Mouse (Mus musculus) brown adipose tissue, adult 24 weeks (tissue): ENCODE data around the gene Tmx2. TPM values are rescaled to one million over a fixed set of nuclear protein-coding genes. Genes with fewer than 3 reads are reported as not detected.
"Not testable (repeated sequence)": the region's sequence is repeated elsewhere in the genome, so short reads cannot be mapped to it uniquely, and the experiment has no call there.

Experiments used
- H3K27ac ChIP-seq: fragments of 200-500 bp; replicated peaks from 2 replicates; pipeline ENCODE4 v1.5.1; 2012; ENCODE audit warnings: low read depth, mild to moderate bottlenecking, low read length
- H3K4me1 ChIP-seq: fragments of 200-500 bp; 2 replicates; pipeline ENCODE4 v1.6.1; 2012; ENCODE audit warnings: low read length, mixed read lengths; ENCODE audit not compliant: control insufficient read depth, insufficient read depth, insufficient read length
- H3K4me3 ChIP-seq: fragments of 200-500 bp; 2 replicates; pipeline ENCODE4 v1.5.1; 2012; ENCODE audit warnings: low read depth, mild to moderate bottlenecking, low read length, moderate library complexity; ENCODE audit not compliant: insufficient read depth
- polyA plus RNA-seq: library from polyadenylated mRNA; stranded (reverse); fragments of >200 nt; gene quantifications from 2 replicates; pipeline ENCODE4 v1.2.4, GENCODE M21; 2012; ENCODE audit not compliant: missing spikeins, insufficient read depth, insufficient read length

Tmx2 gene
- polyA plus RNA-seq: 99.9 and 101 TPM in 2 replicates

GRCm38 (mm10) chr2:84679016-84679415 lies at the start of gene Tmx2:
Gene Tmx2, minus strand, starts transcription at chr2:84679140.
- H3K4me1 ChIP-seq: no peaks in the 10 kb centered on the region
- no peak within 1 kb of the TSS for H3K27ac ChIP-seq
- H3K4me3 ChIP-seq: peak within 1 kb of the TSS; percentile 77

GRCm38 (mm10) chr2:84728191-84728590 lies 49.3 kb upstream of the Tmx2 start:
- not testable (repeated sequence) for H3K4me1 ChIP-seq, H3K27ac ChIP-seq, H3K4me3 ChIP-seq

GRCm38 (mm10) chr2:84727172-84727858 lies 48.4 kb upstream of the Tmx2 start, which contains the start of gene Clp1:
Gene Clp1, minus strand, starts transcription at chr2:84727350.
- peak within 1 kb of the TSS; percentile 94 for H3K27ac ChIP-seq
- peak within 1 kb of the TSS; percentile 86 for H3K4me3 ChIP-seq
- H3K4me1 ChIP-seq: peaks cover 6% of the 10 kb centered on the region

GRCm38 (mm10) chr2:84726716-84727115 lies 47.8 kb upstream of the Tmx2 start:
- H3K27ac ChIP-seq: peak overlapping the region; percentile 58
- peak overlapping the region; percentile 71 for H3K4me3 ChIP-seq
- H3K4me1 ChIP-seq: peaks cover 6% of the 10 kb centered on the region

GRCm38 (mm10) chr2:84725770-84726169 lies 46.8 kb upstream of the Tmx2 start:
- H3K4me3 ChIP-seq: peak overlapping the region; percentile 71
- no peak overlapping the region for H3K27ac ChIP-seq
- peaks cover 6% of the 10 kb centered on the region for H3K4me1 ChIP-seq

GRCm38 (mm10) chr2:84723856-84724255 lies 44.9 kb upstream of the Tmx2 start:
- Histone ChIP-seq H3K27ac (no peak overlapping the region), H3K4me3 (no peak overlapping the region)

GRCm38 (mm10) chr2:84721182-84721581 lies 42.2 kb upstream of the Tmx2 start:
- Histone ChIP-seq H3K4me1 (peaks cover 6% of the 10 kb centered on the region), H3K4me3 (no peak overlapping the region), H3K27ac (no peak overlapping the region)

More at GRCm38 (mm10) chr2:84723856-84724255, 44.9 kb upstream of the Tmx2 start:
- H3K4me1 ChIP-seq: peaks cover 6% of the 10 kb centered on the region

GRCm38 (mm10) chr2:84720718-84721117 lies 41.8 kb upstream of the Tmx2 start:
- Histone ChIP-seq H3K4me1 (peaks cover 5% of the 10 kb centered on the region), H3K27ac (no peak overlapping the region), H3K4me3 (no peak overlapping the region)

GRCm38 (mm10) chr2:84717357-84717756 lies 38.4 kb upstream of the Tmx2 start:
- Histone ChIP-seq H3K4me1 (peaks cover 3% of the 10 kb centered on the region; the same call in 1 of the 2 replicates), H3K4me3 (no peak overlapping the region), H3K27ac (no peak overlapping the region)

GRCm38 (mm10) chr2:84716423-84717355 lies 37.7 kb upstream of the Tmx2 start:
- Histone ChIP-seq H3K4me3 (peak overlapping the region; percentile 72), H3K27ac (peak overlapping the region; percentile 92), H3K4me1 (peaks cover 3% of the 10 kb centered on the region; the same call in 1 of the 2 replicates)

- H3K27ac ChIP-seq: peak overlapping the region; percentile 95
- H3K4me1 ChIP-seq: peaks cover 3% of the 10 kb centered on the region; the same call in 1 of the 2 replicates
- H3K4me3 ChIP-seq: peak overlapping the region; percentile 72
Observed at GRCm38 (mm10) chr2:84715562-84716361, 36.8 kb upstream of the Tmx2 start.

GRCm38 (mm10) chr2:84714811-84715561 lies 36.0 kb upstream of the Tmx2 start, which contains the start of gene Zdhhc5:
Gene Zdhhc5, minus strand, starts transcription at chr2:84715180.
- H3K4me3 ChIP-seq: peak within 1 kb of the TSS; percentile 84
- peaks cover 5% of the 10 kb centered on the region; the same call in 1 of the 2 replicates for H3K4me1 ChIP-seq
- peak within 1 kb of the TSS; percentile 95 for H3K27ac ChIP-seq

- Histone ChIP-seq H3K4me1 (peaks cover 5% of the 10 kb centered on the region; the same call in 1 of the 2 replicates), H3K4me3 (peak overlapping the region; percentile 84), H3K27ac (peak overlapping the region; percentile 84)
Observed at GRCm38 (mm10) chr2:84714422-84714810, 35.5 kb upstream of the Tmx2 start.

- H3K4me3 ChIP-seq: no peak overlapping the region
Observed at GRCm38 (mm10) chr2:84711898-84712297, 33.0 kb upstream of the Tmx2 start.

More at GRCm38 (mm10) chr2:84711898-84712297, 33.0 kb upstream of the Tmx2 start:
- H3K4me1 ChIP-seq: peaks cover 5% of the 10 kb centered on the region; the same call in 1 of the 2 replicates
- H3K27ac ChIP-seq: no peak overlapping the region
